Mouse (Mus musculus): Measurements from ENCODE around the gene Rft1.

GRCm38 (mm10) chr14:30666604-30667003 lies 12.4 kb downstream of the Rft1 start:
- no peak for TF ChIP-seq CTCF (conservative IDR thresholded peaks at IDR 0.05; ENCODE audit: low read length)
- no peak for TF ChIP-seq POU5F1 (IDR thresholded peaks at IDR 0.05; ENCODE audit: borderline replicate concordance, low read length)

All from E14TG2a.4 (cell line).